Mouse (Mus musculus) midbrain, embryonic 11.5 days (tissue): ENCODE data around the gene A630095N17Rik. TPM values are rescaled to one million over a fixed set of nuclear protein-coding genes. Genes with fewer than 3 reads are reported as not detected.

ENCODE experiments used
- ATAC-seq: fragments of 200-750 bp; cut with Nextera tagmentation; 2 replicates; pipeline ENCODE4 v1.8.0; 2017; ENCODE audit warnings: moderate TSS enrichment, moderate library complexity; ENCODE audit not compliant: low FRiP score
- DNase-seq: peaks from one replicate; pipeline ENCODE4 v3.0.0; 2015; ENCODE audit warnings: low spot score; ENCODE audit errors: missing footprints
- H3K27ac ChIP-seq: fragments of 300-500 bp; sonication (generic); 2 replicates; pipeline ENCODE4 v1.5.1; 2014; ENCODE audit warnings: low read depth, low read length
- H3K27me3 ChIP-seq: fragments of 300-500 bp; sonication (generic); 2 replicates; pipeline ENCODE4 v1.6.1; 2014; ENCODE audit warnings: mild to moderate bottlenecking, low read length, moderate library complexity, mixed read lengths; ENCODE audit not compliant: control insufficient read depth, insufficient read depth
- H3K36me3 ChIP-seq: fragments of 300-500 bp; sonication (generic); 2 replicates; pipeline ENCODE4 v1.6.1; 2014; ENCODE audit warnings: mild to moderate bottlenecking, low read length, moderate library complexity, mixed read lengths; ENCODE audit not compliant: control insufficient read depth, insufficient read depth
- H3K4me1 ChIP-seq: fragments of 300-500 bp; sonication (generic); 2 replicates; pipeline ENCODE4 v1.6.1; 2014; ENCODE audit warnings: low read length; ENCODE audit not compliant: control insufficient read depth, insufficient read depth
- H3K4me2 ChIP-seq: fragments of 300-500 bp; sonication (generic); 2 replicates; pipeline ENCODE4 v1.6.1; 2014; ENCODE audit warnings: mild to moderate bottlenecking, moderate library complexity
- H3K4me3 ChIP-seq: fragments of 300-500 bp; sonication (generic); 2 replicates; pipeline ENCODE4 v1.5.1; 2014; ENCODE audit warnings: low read depth, low read length
- H3K9ac ChIP-seq: fragments of 300-500 bp; sonication (generic); 2 replicates; pipeline ENCODE4 v1.6.1; 2014; ENCODE audit warnings: low read length
- H3K9me3 ChIP-seq: fragments of 300-500 bp; sonication (generic); 2 replicates; pipeline ENCODE4 v1.6.1; 2016; ENCODE audit warnings: low read length; ENCODE audit not compliant: control insufficient read depth
- WGBS: fragments of 180-500 bp; shearing (Covaris S2); extraction: QIAGEN DNeasy Blood & Tissue Kit; methylation state at CpG from one replicate; pipeline ENCODE4 v1.1.7; 2014; 5-methylcytosine and 5-hydroxymethylcytosine counted together
- polyA plus RNA-seq: library from polyadenylated mRNA; unstranded; fragments of >200 nt; fragmentation: Nextera tagmentation; extraction: Ambion mirVana; gene quantifications from 2 replicates; pipeline ENCODE4 v1.2.1, GENCODE M21; 2014

A630095N17Rik gene
- not detected in 2 replicates for polyA plus RNA-seq

DNA sequence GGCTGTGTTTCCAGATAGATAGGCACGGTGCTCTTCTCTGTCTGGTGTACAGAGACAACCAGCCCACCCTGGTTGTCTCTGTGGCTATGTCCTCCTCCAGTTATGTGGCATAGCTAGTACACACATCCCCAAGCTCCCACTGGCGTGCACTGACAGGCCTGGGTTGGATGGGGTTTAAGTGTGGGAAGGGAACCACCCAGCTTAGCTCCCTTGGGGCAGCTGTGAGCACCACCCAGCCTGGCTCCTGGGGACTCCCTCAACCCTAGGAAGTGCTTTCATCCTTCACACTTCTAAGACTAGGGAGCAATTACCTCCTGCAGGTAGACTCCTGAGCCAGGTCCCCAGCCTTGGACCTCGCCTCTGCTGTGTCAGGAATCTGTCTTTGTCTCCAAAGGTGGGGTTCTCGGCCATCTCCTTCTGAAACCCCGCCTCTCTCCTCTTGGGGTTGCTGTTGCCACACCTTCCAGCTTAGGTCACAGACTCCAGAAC lies at the start of gene A630095N17Rik:
Gene A630095N17Rik, minus strand, starts transcription at position 439 of the 489 bp plus-strand sequence.
- Histone ChIP-seq H3K36me3 (no peaks in the 10 kb centered on the region), H3K4me3 (no peak within 1 kb of the TSS), H3K9ac (no peak within 1 kb of the TSS), H3K27ac (no peak within 1 kb of the TSS), H3K4me2 (no peak within 1 kb of the TSS), H3K9me3 (no peaks in the 10 kb centered on the region), H3K27me3 (no peaks in the 10 kb centered on the region; the same call in 1 of the 2 replicates), H3K4me1 (peaks cover 3% of the 10 kb centered on the region)
- WGBS: 69% methylated on average over 5 of the region's 5 CpGs
- DNase-seq (no peak), ATAC-seq (no peak)

DNA sequence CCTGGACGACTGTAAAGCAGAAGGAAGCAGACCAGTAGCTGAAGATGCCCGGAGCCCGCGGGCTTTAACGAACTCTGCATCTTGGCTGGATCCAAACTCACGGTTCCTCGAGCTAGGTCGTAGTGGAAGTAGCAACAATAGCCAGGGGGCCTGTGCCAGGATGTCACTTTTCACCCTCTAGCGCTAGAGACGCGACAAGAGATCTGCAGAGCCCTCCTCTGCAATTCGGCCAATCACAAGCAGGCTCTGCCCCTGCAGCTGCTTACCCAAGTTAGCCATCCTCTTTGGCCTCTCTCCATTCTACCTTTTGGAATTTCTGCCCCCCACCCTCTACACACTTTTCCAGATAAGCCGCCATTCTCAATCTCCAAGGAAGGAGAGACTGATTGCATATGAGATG lies 46.3 kb upstream of the A630095N17Rik start, which contains the start of gene Resp18:
Gene Resp18, minus strand, starts transcription at position 188 of the 400 bp plus-strand sequence.
- ATAC-seq (no peak), DNase-seq (no peak)
- peaks cover 12% of the 10 kb centered on the region for H3K27me3 ChIP-seq

DNA sequence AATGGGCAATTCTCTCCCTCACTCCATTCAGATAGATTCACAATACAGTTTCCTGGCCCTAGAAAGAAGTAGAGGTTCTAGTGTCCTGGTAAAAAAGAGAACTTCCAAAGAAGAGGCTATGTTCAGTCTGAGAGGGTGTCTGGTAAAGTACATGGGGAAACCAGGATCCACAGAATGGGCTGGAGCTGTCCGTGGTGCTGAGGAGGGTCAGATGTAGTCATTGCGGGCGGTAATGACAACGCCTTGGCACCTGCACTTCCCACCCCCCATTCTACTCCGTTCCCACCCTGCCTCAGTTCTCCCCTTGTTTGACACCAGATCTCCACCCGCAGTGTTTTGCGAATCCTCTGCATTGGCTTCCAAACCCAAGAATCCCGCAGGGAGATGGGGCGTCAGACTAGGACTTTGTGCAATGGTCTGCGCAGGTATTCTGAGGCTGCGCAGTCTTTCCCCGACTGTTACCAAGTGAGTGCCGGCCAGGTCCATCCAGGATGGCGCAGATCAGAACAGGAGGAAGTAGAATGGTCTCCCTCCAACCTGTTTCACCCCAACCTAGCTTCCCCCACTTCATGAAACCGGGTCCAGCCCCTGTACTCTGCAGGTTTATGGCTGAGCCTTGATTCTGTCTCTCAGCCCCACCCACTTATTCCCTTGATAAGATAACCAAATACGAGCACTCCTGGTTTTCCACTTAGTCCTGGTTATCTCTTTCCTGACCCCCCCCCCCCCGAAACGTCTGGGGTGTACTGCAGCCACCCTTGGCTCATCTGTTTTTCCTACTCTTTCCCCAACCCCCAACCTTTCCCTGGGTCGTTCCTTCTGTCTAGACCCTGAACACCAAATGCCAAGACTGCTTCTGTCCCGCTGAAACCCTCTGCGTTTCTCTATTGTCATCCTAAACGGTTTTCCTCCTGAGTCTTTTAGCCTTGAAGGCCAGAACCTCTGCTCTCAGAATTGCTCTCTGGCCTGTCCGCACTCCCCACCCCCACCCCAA lies 45.6 kb upstream of the A630095N17Rik start:
- no peaks in the 10 kb centered on the region for H3K9me3 ChIP-seq
- H3K9ac ChIP-seq: peak overlapping the region; percentile 18; the same call in 1 of the 2 replicates
- WGBS: 4% methylated on average over 23 of the region's 23 CpGs
- peak; percentile 93 for DNase-seq
- H3K27me3 ChIP-seq: peaks cover 12% of the 10 kb centered on the region
- peak overlapping the region; percentile 24 for H3K4me3 ChIP-seq
- H3K27ac ChIP-seq: no peak overlapping the region
- ATAC-seq: no peak; the same call in 1 of the 2 replicates
- no peaks in the 10 kb centered on the region for H3K36me3 ChIP-seq
- H3K4me2 ChIP-seq: peak overlapping the region; percentile 37
- H3K4me1 ChIP-seq: no peaks in the 10 kb centered on the region

More for the DNA sequence above, 46.3 kb upstream of the A630095N17Rik start, which contains the start of gene Resp18:
- peak within 1 kb of the TSS; percentile 18; the same call in 1 of the 2 replicates for H3K9ac ChIP-seq
- WGBS: 8% methylated on average over 13 of the region's 13 CpGs
- H3K4me3 ChIP-seq: peak within 1 kb of the TSS; percentile 24
- no peaks in the 10 kb centered on the region for H3K4me1 ChIP-seq
- H3K36me3 ChIP-seq: no peaks in the 10 kb centered on the region
- no peaks in the 10 kb centered on the region for H3K9me3 ChIP-seq
- H3K27ac ChIP-seq: no peak within 1 kb of the TSS
- peak within 1 kb of the TSS; percentile 37 for H3K4me2 ChIP-seq

DNA sequence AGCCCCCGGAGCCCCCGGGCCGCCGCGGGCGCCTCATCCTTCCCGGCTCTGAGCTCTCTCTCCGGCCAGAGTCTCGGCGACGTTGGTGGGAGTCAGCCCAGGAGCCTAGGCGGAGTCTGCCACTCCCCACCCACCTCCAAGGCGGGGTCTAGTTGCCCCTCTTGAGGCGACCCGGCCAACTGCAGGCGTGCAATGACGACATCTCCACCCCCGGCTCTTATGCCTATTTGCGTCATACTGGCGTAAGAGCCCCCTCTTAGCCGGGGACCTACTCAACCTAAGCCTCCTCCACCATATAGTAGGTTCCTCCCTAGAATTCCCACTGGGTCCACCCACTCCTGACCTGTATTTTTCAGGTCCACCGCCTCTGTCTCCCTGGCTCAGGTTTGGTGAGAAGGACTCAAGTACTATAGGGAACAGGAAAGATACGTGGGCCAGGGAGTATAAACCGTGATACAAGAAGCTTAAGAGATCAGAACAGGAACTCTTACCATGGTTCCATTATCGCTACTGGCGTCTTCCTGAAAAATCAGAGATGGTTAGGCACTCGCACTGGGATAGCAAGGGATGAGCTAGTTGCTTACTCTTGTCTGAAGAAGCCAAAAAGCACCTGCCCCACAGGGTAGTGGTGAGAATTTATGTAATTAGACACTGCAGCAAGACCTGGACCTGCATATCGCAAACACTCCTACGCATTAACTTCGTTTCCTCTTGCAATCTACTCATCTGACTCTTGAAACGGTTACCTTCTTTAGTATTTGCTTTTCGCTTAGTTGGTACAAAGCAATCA lies 32.4 kb upstream of the A630095N17Rik start, which contains the start of gene Ptprn:
Gene Ptprn, minus strand, starts transcription at position 412 of the 790 bp plus-strand sequence.
- peaks cover 26% of the 10 kb centered on the region for H3K27me3 ChIP-seq
- H3K36me3 ChIP-seq: no peaks in the 10 kb centered on the region
- no peaks in the 10 kb centered on the region for H3K9me3 ChIP-seq
- whole genome bisulfite sequencing: 13% methylated on average over 32 of the region's 32 CpGs
- no peak within 1 kb of the TSS for H3K27ac ChIP-seq
- DNase-seq (peak; percentile 87), ATAC-seq (peak; percentile 63)
- H3K9ac ChIP-seq: peak within 1 kb of the TSS; percentile 52
- H3K4me3 ChIP-seq: peak within 1 kb of the TSS; percentile 42
- H3K4me2 ChIP-seq: peak within 1 kb of the TSS; percentile 67
- H3K4me1 ChIP-seq: no peaks in the 10 kb centered on the region

DNA sequence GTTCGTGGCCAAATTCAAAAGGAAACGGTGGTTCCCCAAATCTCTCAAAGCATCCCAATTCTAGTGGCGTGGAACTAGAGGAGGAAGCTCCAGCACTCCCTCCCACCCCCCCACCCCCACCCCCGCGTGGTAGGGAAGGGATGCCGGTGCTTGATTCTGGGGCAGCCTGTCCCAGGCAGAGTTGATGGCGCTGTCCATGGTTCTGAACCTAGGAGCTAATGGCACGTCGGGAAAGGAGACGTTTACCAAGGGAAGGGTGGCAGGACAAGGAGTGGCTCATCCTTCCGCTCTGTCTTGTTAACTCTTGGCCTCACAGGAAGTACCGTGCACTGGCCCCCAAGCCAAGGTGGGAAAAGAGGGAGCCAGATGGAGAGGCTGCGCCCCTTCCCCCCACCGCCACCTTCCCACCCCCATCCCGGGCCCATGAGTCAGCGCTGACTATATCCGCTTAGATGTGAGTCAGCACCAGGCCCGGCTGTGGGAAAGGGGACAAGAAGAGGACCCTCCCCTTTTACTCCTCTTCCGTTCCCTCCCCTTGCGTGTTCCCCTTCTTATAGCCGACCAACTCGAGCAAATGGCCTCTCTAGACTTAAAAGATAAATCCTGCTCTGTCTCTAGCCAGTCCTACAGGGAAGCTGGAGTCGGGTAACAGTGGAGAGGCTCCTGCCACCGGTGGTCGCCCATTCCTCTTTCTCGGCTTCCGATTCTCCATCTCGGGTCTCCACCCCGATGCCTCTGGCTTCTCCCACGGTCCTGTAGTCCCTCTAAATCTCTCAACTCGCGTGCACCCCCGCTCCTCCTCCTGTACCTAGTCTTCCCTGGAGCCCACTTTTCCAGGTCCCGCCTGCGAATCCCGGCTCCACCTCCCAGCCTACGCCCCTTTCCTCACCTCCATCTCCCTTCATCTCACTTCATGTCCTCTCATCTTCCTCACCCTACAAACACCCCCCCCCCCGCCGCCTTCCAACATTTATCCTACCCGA lies 31.4 kb upstream of the A630095N17Rik start:
- Histone ChIP-seq H3K4me2 (peak overlapping the region; percentile 67), H3K4me3 (peak overlapping the region; percentile 42), H3K27me3 (peaks cover 26% of the 10 kb centered on the region), H3K36me3 (no peaks in the 10 kb centered on the region), H3K4me1 (no peaks in the 10 kb centered on the region), H3K27ac (no peak overlapping the region), H3K9me3 (no peaks in the 10 kb centered on the region), H3K9ac (peak overlapping the region; percentile 52)
- 1% methylated on average over 40 of the region's 40 CpGs for WGBS
- DNase-seq (peak; percentile 93), ATAC-seq (peak; percentile 59)

DNA sequence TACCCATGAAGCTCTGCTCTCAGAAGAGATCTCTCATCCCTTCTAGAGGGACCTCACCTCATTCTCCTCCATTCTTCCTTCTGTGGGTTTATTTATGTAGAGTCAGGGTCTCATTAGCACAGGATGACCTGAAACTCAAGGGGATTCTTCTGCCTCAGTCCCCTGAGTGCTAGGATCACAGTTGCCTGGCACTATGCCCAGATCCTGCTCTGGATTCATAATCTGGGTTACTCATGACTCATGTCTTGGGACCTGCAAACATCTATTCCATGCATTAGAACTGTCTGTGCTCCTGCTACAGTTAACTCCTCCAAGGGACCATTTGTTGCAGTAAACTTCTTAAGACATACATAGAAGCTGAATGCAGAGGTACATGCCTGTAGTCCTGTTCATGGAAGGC lies 29.4 kb upstream of the A630095N17Rik start:
- H3K9me3 ChIP-seq: no peaks in the 10 kb centered on the region
- H3K4me2 ChIP-seq: no peak overlapping the region
- no peaks in the 10 kb centered on the region for H3K4me1 ChIP-seq
- no peak overlapping the region for H3K9ac ChIP-seq
- H3K27ac ChIP-seq: no peak overlapping the region
- H3K4me3 ChIP-seq: no peak overlapping the region
- DNase-seq (no peak), ATAC-seq (no peak)
- H3K36me3 ChIP-seq: no peaks in the 10 kb centered on the region
- peaks cover 26% of the 10 kb centered on the region for H3K27me3 ChIP-seq

DNA sequence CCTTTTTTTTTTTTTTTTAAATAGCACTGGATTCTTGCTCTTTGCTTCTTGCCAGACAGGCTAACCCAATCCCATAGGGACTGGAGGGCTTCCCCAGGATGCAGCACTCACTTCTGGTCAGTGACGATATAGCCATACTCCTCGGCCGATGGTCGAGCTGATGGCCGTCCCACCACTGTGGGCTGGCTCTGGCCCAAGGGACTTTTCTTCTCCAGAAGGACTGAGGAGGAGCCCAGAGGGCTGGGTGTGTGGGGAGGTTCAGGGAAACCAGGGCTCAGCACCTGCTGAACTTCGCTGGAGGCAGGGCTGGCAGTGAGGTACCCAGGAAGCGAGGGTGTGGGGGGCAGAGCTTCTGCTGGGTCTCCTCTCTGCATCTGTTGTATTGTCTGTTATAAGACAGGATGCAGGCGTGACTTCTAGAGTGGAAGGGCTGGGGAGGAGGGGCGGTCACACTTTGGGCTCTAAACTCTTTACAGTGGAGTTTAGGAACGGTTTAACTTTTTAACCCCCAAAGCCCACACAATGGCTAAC lies 23.7 kb upstream of the A630095N17Rik start:
- peak; percentile 4 for DNase-seq
- ATAC-seq: no peak
- Histone ChIP-seq H3K9ac (no peak overlapping the region), H3K27me3 (no peaks in the 10 kb centered on the region; the same call in 1 of the 2 replicates), H3K4me3 (no peak overlapping the region), H3K36me3 (no peaks in the 10 kb centered on the region), H3K4me2 (no peak overlapping the region), H3K9me3 (no peaks in the 10 kb centered on the region), H3K27ac (no peak overlapping the region), H3K4me1 (no peaks in the 10 kb centered on the region)
- 75% methylated on average over 10 of the region's 10 CpGs for WGBS

DNA sequence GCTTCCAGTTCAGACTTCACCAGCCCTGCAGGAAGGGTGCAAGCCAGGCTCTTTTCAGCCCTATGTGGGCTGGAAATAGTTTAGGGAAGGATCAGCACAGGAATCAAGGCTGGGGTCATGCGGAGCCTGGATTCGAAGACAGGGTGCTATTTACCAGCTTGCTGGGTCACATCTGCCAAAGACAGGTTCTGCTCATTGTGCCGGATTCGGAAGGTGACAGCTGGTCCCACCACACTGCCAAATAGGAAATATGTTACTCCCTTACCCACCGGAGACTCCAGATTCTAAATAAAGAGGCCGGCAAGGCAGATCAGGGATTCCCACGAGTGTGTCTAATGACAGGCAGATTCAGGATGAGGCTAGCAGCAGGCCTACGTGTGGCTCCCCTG lies 22.7 kb upstream of the A630095N17Rik start:
- no peak for ATAC-seq
- Histone ChIP-seq H3K9me3 (no peaks in the 10 kb centered on the region), H3K27ac (no peak overlapping the region), H3K4me2 (no peak overlapping the region), H3K4me1 (no peaks in the 10 kb centered on the region), H3K27me3 (no peaks in the 10 kb centered on the region; the same call in 1 of the 2 replicates), H3K9ac (no peak overlapping the region), H3K4me3 (no peak overlapping the region), H3K36me3 (no peaks in the 10 kb centered on the region)
- peak; percentile 73 for DNase-seq
- 74% methylated on average over 8 of the region's 8 CpGs for WGBS
